17 mouse cellular contexts compared by ENCODE assay signal in the genomic region with DNA sequence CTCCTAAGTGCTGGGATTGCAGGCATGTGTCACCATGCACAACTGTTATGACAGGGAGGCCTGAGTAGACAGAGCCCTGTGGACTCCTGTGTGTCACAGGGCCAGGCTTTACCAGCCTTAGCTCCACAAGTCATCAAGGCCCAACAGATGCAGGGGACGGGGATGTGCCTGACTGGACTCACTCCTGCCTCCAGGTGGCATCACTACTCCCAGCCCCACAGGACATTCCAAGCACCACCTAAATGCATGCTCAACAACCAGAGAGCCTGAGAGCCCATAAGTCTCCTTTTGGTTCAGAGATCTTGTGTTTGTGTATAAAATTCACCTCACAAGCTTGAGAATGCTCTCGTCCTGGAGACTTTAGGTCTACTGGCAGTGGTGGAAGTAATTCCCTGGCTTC. TPM values are rescaled to one million over a fixed set of nuclear protein-coding genes. Genes with fewer than 3 reads are reported as not detected.
DNase-seq lines count a peak whose midpoint lies in the region; ATAC-seq and TF ChIP-seq lines count a peak whose summit lies in the region.
"Had no signal": no experiment of that assay in that cellular context is flagged by ENCODE, and none has a peak within 500 bp of the region (broad histone marks: within the 10 kb centered on the region; RNA-seq: fewer than 3 reads in every experiment).

No protein-coding gene starts in this region.

- H3K27ac ChIP-seq in kidney, postnatal 0 days = no peak overlapping the region
- H3K27ac ChIP-seq in kidney, embryonic 14.5 days (ENCODE audit: low read depth, low read length) = no peak overlapping the region
- H3K27ac ChIP-seq in MEL (ENCODE audit: control insufficient read depth, low read depth, low read length) = peak overlapping the region; percentile 51
- H3K27ac ChIP-seq in liver, embryonic 16.5 days (ENCODE audit: low read length) = peak overlapping the region; percentile 95
- H3K27ac ChIP-seq: embryonic facial prominence, embryonic 12.5 days; hindbrain, embryonic 15.5 days had no signal

- no peak for DNase-seq in kidney, postnatal 0 days (ENCODE audit: low spot score)
- DNase-seq in MEL (ENCODE audit: low read depth, low spot score) (no peak), adipocyte (ENCODE audit: low spot score) (no peak)
- no peak for DNase-seq in kidney, adult 18-20 months
- DNase-seq: cerebellum, postnatal 10 days; gastrocnemius, postnatal 25 days; lung, embryonic 14.5 days; right cerebral cortex, postnatal 4 days had no signal

- no peak overlapping the region for H3K4me2 ChIP-seq in kidney, postnatal 0 days (ENCODE audit: low read length)
- H3K4me2 ChIP-seq in kidney, embryonic 14.5 days (replicated peaks; ENCODE audit: low read depth, low read length) = no peak overlapping the region
- peak overlapping the region; percentile 40 for H3K4me2 ChIP-seq in liver, embryonic 16.5 days (ENCODE audit: low read depth, low read length)
- H3K4me2 ChIP-seq: embryonic facial prominence, embryonic 12.5 days; heart, embryonic 15.5 days; hindbrain, embryonic 15.5 days; lung, embryonic 14.5 days; midbrain, embryonic 11.5 days had no signal

- no peaks in the 10 kb centered on the region for H3K4me1 ChIP-seq in kidney, postnatal 0 days (replicated peaks; ENCODE audit: insufficient read depth, low read length)
- H3K4me1 ChIP-seq in kidney, embryonic 14.5 days (ENCODE audit: control insufficient read depth, insufficient read depth, low read length) = no peaks in the 10 kb centered on the region
- peaks cover 7 to 17% of the 10 kb centered on the region in 2 experiments for H3K4me1 ChIP-seq in MEL (ENCODE audit: control insufficient read depth in 1 of 2, insufficient read depth in 2 of 2, low read length in 2 of 2)
- H3K4me1 ChIP-seq in liver, embryonic 16.5 days (ENCODE audit: control insufficient read depth, low read depth, low read length) = peaks cover 42% of the 10 kb centered on the region
- H3K4me1 ChIP-seq: embryonic facial prominence, embryonic 12.5 days; hindbrain, embryonic 15.5 days had no signal

- H3K79me2 ChIP-seq in MEL (ENCODE audit: control insufficient read depth, insufficient read depth, low read length, poor library complexity) = no peaks in the 10 kb centered on the region

- no peaks in the 10 kb centered on the region for H3K9me3 ChIP-seq in kidney, postnatal 0 days (replicated peaks; ENCODE audit: low read length)
- no peaks in the 10 kb centered on the region for H3K9me3 ChIP-seq in kidney, embryonic 14.5 days (ENCODE audit: control insufficient read depth, low read length)
- H3K9me3 ChIP-seq in MEL (replicated peaks; ENCODE audit: insufficient read depth, low read length) = no peaks in the 10 kb centered on the region
- H3K9me3 ChIP-seq in liver, embryonic 16.5 days (replicated peaks; ENCODE audit: control insufficient read depth, low read length) = no peaks in the 10 kb centered on the region
- H3K9me3 ChIP-seq: embryonic facial prominence, embryonic 12.5 days; heart, embryonic 15.5 days; hindbrain, embryonic 15.5 days had no signal

- no peak for TF ChIP-seq RAD21 in MEL (IDR thresholded peaks at IDR 0.05; ENCODE audit: low read depth, low read length)

- 87% methylated on average over 2 of the region's 2 CpGs for WGBS in kidney, postnatal 0 days
- WGBS in kidney, embryonic 14.5 days = 88% methylated on average over 2 of the region's 2 CpGs
- 56% methylated on average over 2 of the region's 2 CpGs for whole genome bisulfite sequencing in liver, embryonic 16.5 days (ENCODE audit: insufficient replicate concordance)

- H3K9ac ChIP-seq in kidney, postnatal 0 days (ENCODE audit: low read depth, low read length) = no peak overlapping the region
- no peak overlapping the region for H3K9ac ChIP-seq in kidney, embryonic 14.5 days (ENCODE audit: low read depth, low read length)
- H3K9ac ChIP-seq in MEL (ENCODE audit: control insufficient read depth, low read depth, low read length, poor library complexity, severe bottlenecking) = no peak overlapping the region
- peak overlapping the region; percentile 40 for H3K9ac ChIP-seq in liver, embryonic 16.5 days (ENCODE audit: low read depth, low read length)
- H3K9ac ChIP-seq: embryonic facial prominence, embryonic 12.5 days; heart, embryonic 15.5 days; hindbrain, embryonic 15.5 days; lung, embryonic 14.5 days had no signal

- no peak for TF ChIP-seq POLR2A in MEL (IDR thresholded peaks at IDR 0.05; ENCODE audit: control insufficient read depth in 1 of 2, insufficient read depth in 1 of 2, low read depth in 1 of 2, low read length in 2 of 2, poor library complexity in 1 of 2)

- peaks cover 52% of the 10 kb centered on the region for H3K36me3 ChIP-seq in kidney, postnatal 0 days (ENCODE audit: insufficient read depth, low read length)
- H3K36me3 ChIP-seq in kidney, embryonic 14.5 days (ENCODE audit: control insufficient read depth, insufficient read depth, low read length) = peaks cover 79% of the 10 kb centered on the region
- H3K36me3 ChIP-seq in MEL (ENCODE audit: control insufficient read depth in 1 of 2, insufficient read depth in 2 of 2, low read length in 2 of 2) = peaks cover 13 to 15% of the 10 kb centered on the region in 2 experiments
- peaks cover 41% of the 10 kb centered on the region for H3K36me3 ChIP-seq in liver, embryonic 16.5 days (ENCODE audit: control insufficient read depth, insufficient read depth)

- no peak overlapping the region for H3K4me3 ChIP-seq in kidney, postnatal 0 days (replicated peaks; ENCODE audit: low read depth, low read length)
- H3K4me3 ChIP-seq in kidney, embryonic 14.5 days (ENCODE audit: low read length) = no peak overlapping the region
- no peak overlapping the region for H3K4me3 ChIP-seq in MEL (ENCODE audit: control insufficient read depth in 1 of 2, insufficient read depth in 1 of 2, low read depth in 2 of 2, low read length in 2 of 2)
- H3K4me3 ChIP-seq in liver, embryonic 16.5 days (ENCODE audit: low read depth, low read length) = no peak overlapping the region
- H3K4me3 ChIP-seq: embryonic facial prominence, embryonic 12.5 days; heart, embryonic 15.5 days; hindbrain, embryonic 15.5 days had no signal

- TF ChIP-seq EP300 in MEL (IDR thresholded peaks at IDR 0.05; ENCODE audit: low read depth in 1 of 2, low read length in 2 of 2) = no peak

- ATAC-seq in kidney, postnatal 0 days (replicated peaks; ENCODE audit: low FRiP score, low read depth) = no peak
- no peak for ATAC-seq in kidney, embryonic 14.5 days (ENCODE audit: low FRiP score, low TSS enrichment)
- peak; percentile 46 for ATAC-seq in erythroblast, adult 5-6 weeks (replicated peaks; ENCODE audit: low FRiP score, poor library complexity, severe bottlenecking)
- no peak for ATAC-seq in liver, embryonic 16.5 days (ENCODE audit: low read depth)
- ATAC-seq: forebrain, embryonic 14.5 days had no signal

- TF ChIP-seq CTCF in kidney, postnatal 0 days (IDR thresholded peaks at IDR 0.05; ENCODE audit: low read depth) = peak; percentile 25; the same call in 1 of the 2 replicates
- peak; percentile 15 to 29 (median 24); a peak in 4 of 6 replicates for TF ChIP-seq CTCF in MEL (IDR thresholded peaks at IDR 0.05 in 2 of 3, conservative IDR thresholded peaks at IDR 0.05 in 1 of 3; ENCODE audit: control insufficient read depth in 1 of 3, insufficient read depth in 1 of 3, low read depth in 2 of 3, low read length in 3 of 3, poor library complexity in 1 of 3, severe bottlenecking in 1 of 3)

- H3K27me3 ChIP-seq in kidney, postnatal 0 days (ENCODE audit: insufficient read depth, low read length) = no peaks in the 10 kb centered on the region
- H3K27me3 ChIP-seq in kidney, embryonic 14.5 days (ENCODE audit: control insufficient read depth, insufficient read depth, low read length) = no peaks in the 10 kb centered on the region
- H3K27me3 ChIP-seq in MEL (ENCODE audit: control insufficient read depth in 1 of 2, insufficient read depth in 2 of 2, low read length in 2 of 2) = no peaks in the 10 kb centered on the region
- H3K27me3 ChIP-seq in liver, embryonic 16.5 days (ENCODE audit: control insufficient read depth, insufficient read depth, low read depth, low read length) = no peaks in the 10 kb centered on the region
- H3K27me3 ChIP-seq: CH12.LX; embryonic facial prominence, embryonic 12.5 days; heart, embryonic 15.5 days; hindbrain, embryonic 15.5 days had no signal

TF ChIP-seq in MEL, 35 proteins besides CTCF, POLR2A, EP300 and RAD21 (continues in another document):
- TF ChIP-seq TCF12 (IDR thresholded peaks at IDR 0.05; ENCODE audit: low read depth, low read length) = no peak
- TF ChIP-seq POLR2AphosphoS2 (IDR thresholded peaks at IDR 0.05; ENCODE audit: low read length) = no peak

RNA-seq across cellular contexts. Expression of a gene that starts 8.7 kb away (rescaled TPM):
- 8.1 and 8.6 TPM in 2 replicates for polyA plus RNA-seq in kidney, postnatal 0 days (2015; fragmentation: Nextera tagmentation; extraction: Ambion mirVana)
- 7.0 and 8.6 TPM in 2 replicates for polyA plus RNA-seq in kidney, embryonic 14.5 days (2014; fragmentation: Nextera tagmentation; extraction: Ambion mirVana)
- total RNA-seq in MEL (2012; rRNA removed) = 1.7 and 1.9 TPM in 2 replicates
- 1 to 10 TPM in 1 of 2 experiments, not detected in 1; 4.6 TPM for polyA plus RNA-seq in MEL (2012; ENCODE audit: insufficient read depth in 1 of 2, insufficient read length in 2 of 2, low read depth in 1 of 2, low replicate concordance in 2 of 2, missing spikeins in 1 of 2)
- total RNA-seq in erythroblast, adult 5-6 weeks (2015; ENCODE audit: low replicate concordance) = not detected in 2 replicates
- total RNA-seq in erythroblast, adult 5-6 weeks (2017; ENCODE audit: low replicate concordance) = 0.60 and 1.7 TPM in 2 replicates
- 2.2 and 2.5 TPM in 2 replicates for polyA plus RNA-seq in liver, embryonic 16.5 days (2015; fragmentation: Nextera tagmentation; extraction: Ambion mirVana)
- total RNA-seq: CH12.LX had no signal

RNA-seq across cellular contexts. Expression of a gene that starts 18.5 kb away (rescaled TPM):
- polyA plus RNA-seq in kidney, postnatal 0 days (2015; fragmentation: Nextera tagmentation; extraction: Ambion mirVana) = 21.2 and 22.3 TPM in 2 replicates
- polyA plus RNA-seq in kidney, embryonic 14.5 days (2014; fragmentation: Nextera tagmentation; extraction: Ambion mirVana) = 33.4 and 54.9 TPM in 2 replicates
- 47.6 and 51.0 TPM in 2 replicates for total RNA-seq in MEL (2012; rRNA removed)
- polyA plus RNA-seq in MEL (2012; ENCODE audit: insufficient read depth in 1 of 2, insufficient read length in 2 of 2, low read depth in 1 of 2, low replicate concordance in 2 of 2, missing spikeins in 1 of 2) = 100 to 1,000 TPM in 1 of 2 experiments, 10 to 100 TPM in 1; 94.3 to 609 TPM
- 9.6 and 20.5 TPM in 2 replicates for total RNA-seq in erythroblast, adult 5-6 weeks (2015; ENCODE audit: low replicate concordance)
- 14.6 and 19.2 TPM in 2 replicates for total RNA-seq in erythroblast, adult 5-6 weeks (2017; ENCODE audit: low replicate concordance)
- polyA plus RNA-seq in liver, embryonic 16.5 days (2015; fragmentation: Nextera tagmentation; extraction: Ambion mirVana) = 13.6 and 15.1 TPM in 2 replicates

RNA-seq across cellular contexts. Expression of a gene that starts 54.6 kb away (rescaled TPM):
- 14.3 and 15.5 TPM in 2 replicates for polyA plus RNA-seq in kidney, postnatal 0 days (2015; fragmentation: Nextera tagmentation; extraction: Ambion mirVana)
- 4.3 and 6.6 TPM in 2 replicates for polyA plus RNA-seq in kidney, embryonic 14.5 days (2014; fragmentation: Nextera tagmentation; extraction: Ambion mirVana)
- 15.4 and 23.1 TPM in 2 replicates for total RNA-seq in MEL (2012; rRNA removed)
- polyA plus RNA-seq in MEL (2012; ENCODE audit: insufficient read depth in 1 of 2, insufficient read length in 2 of 2, low read depth in 1 of 2, low replicate concordance in 2 of 2, missing spikeins in 1 of 2) = 10 to 100 TPM in 1 of 2 experiments, not detected in 1; 23.6 TPM
- 0.38 and 0.42 TPM in 2 replicates for total RNA-seq in erythroblast, adult 5-6 weeks (2015; ENCODE audit: low replicate concordance)
- 0.84 and 7.1 TPM in 2 replicates for total RNA-seq in erythroblast, adult 5-6 weeks (2017; ENCODE audit: low replicate concordance)
- 2.9 and 3.5 TPM in 2 replicates for polyA plus RNA-seq in liver, embryonic 16.5 days (2015; fragmentation: Nextera tagmentation; extraction: Ambion mirVana)

Comparison
In these comparisons a context has a peak if more than half of its experiments do, and no peak if none do; other contexts are left out.
1. H3K27ac ChIP-seq: peak in MEL (single experiment) and liver, embryonic 16.5 days (single experiment); none in kidney, postnatal 0 days (single experiment) and kidney, embryonic 14.5 days (single experiment).